Mouse (Mus musculus) midbrain, embryonic 12.5 days (tissue): ENCODE results near the gene Tm4sf5. TPM values are rescaled to one million over a fixed set of nuclear protein-coding genes. Genes with fewer than 3 reads are reported as not detected.
"Not testable (repeated sequence)": the region's sequence is repeated elsewhere in the genome, so short reads cannot be mapped to it uniquely, and the experiment has no call there.

ENCODE experiments used
- ATAC-seq: fragments of 200-750 bp; cut with Nextera tagmentation; 2 replicates; pipeline ENCODE4 v1.8.0; 2017; ENCODE audit warnings: low read depth, moderate TSS enrichment, moderate library complexity; ENCODE audit not compliant: low FRiP score
- H3K27ac ChIP-seq: fragments of 300-500 bp; sonication (generic); replicated peaks from 2 replicates; pipeline ENCODE4 v1.5.1; 2016; ENCODE audit warnings: mild to moderate bottlenecking
- H3K27me3 ChIP-seq: fragments of 300-500 bp; sonication (generic); 2 replicates; pipeline ENCODE4 v1.6.1; 2016; ENCODE audit warnings: mild to moderate bottlenecking
- H3K36me3 ChIP-seq: fragments of 300-500 bp; sonication (generic); 2 replicates; pipeline ENCODE4 v1.6.1; 2016
- H3K4me1 ChIP-seq: fragments of 300-500 bp; sonication (generic); 2 replicates; pipeline ENCODE4 v1.6.1; 2016
- H3K4me2 ChIP-seq: fragments of 300-500 bp; sonication (generic); replicated peaks from 2 replicates; pipeline ENCODE4 v1.6.1; 2016; ENCODE audit warnings: mild to moderate bottlenecking, moderate library complexity
- H3K4me3 ChIP-seq: fragments of 300-500 bp; sonication (generic); 2 replicates; pipeline ENCODE4 v1.5.1; 2016; ENCODE audit warnings: mild to moderate bottlenecking
- H3K9ac ChIP-seq: fragments of 300-500 bp; sonication (generic); replicated peaks from 2 replicates; pipeline ENCODE4 v1.6.1; 2016; ENCODE audit warnings: mild to moderate bottlenecking, moderate library complexity
- H3K9me3 ChIP-seq: fragments of 300-500 bp; sonication (generic); 2 replicates; pipeline ENCODE4 v1.6.1; 2016; ENCODE audit warnings: mild to moderate bottlenecking
- WGBS: fragments of 180-500 bp; shearing (Covaris S2); methylation state at CpG from one replicate; pipeline ENCODE4 v1.1.7; 2016; 5-methylcytosine and 5-hydroxymethylcytosine counted together
- polyA plus RNA-seq: library from polyadenylated mRNA; unstranded; fragments of >200 nt; fragmentation: Nextera tagmentation; extraction: Ambion mirVana; gene quantifications from 2 replicates; pipeline ENCODE4 v1.2.1, GENCODE M21; 2016

Tm4sf5 gene
- polyA plus RNA-seq, 1 experiment from 2014 or later: 0.46 TPM

DNA sequence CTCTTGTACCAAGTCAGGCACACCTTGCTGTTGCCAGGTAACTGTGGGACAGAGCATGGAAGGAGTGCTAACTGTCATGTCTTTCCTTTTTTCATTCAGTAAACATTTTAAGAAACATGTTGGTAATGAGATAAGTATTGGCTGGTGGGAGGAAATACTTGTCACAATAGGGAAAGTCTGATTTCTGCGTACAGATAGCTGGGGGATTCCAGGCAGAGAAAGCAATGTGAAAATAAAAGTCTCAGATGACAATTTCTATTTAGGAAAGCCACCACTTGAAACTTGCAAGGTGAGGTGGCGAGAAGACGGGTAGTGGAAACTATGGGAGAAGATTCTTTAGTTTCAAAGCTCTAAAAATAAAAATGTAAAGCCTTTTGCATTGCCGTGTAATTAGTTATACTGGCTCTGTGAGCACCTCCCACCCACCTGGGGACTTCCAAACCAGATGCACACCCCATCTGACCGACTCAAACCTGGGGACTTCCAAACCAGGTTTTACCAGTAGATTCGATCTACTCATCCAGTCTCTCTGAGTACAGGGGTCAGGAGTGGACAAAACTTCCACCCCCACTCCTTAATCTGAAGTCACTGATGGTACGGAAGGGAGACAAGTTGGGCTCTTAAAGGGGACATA lies 7.8 kb downstream of the Tm4sf5 start:
- Histone ChIP-seq H3K9ac (no peak overlapping the region), H3K27ac (no peak overlapping the region), H3K4me2 (no peak overlapping the region), H3K36me3 (no peaks in the 10 kb centered on the region), H3K4me1 (peaks cover 6% of the 10 kb centered on the region), H3K4me3 (no peak overlapping the region), H3K27me3 (peaks cover 20% of the 10 kb centered on the region), H3K9me3 (no peaks in the 10 kb centered on the region)
- 75% methylated on average over 7 of the region's 7 CpGs for WGBS
- ATAC-seq: no peak

DNA sequence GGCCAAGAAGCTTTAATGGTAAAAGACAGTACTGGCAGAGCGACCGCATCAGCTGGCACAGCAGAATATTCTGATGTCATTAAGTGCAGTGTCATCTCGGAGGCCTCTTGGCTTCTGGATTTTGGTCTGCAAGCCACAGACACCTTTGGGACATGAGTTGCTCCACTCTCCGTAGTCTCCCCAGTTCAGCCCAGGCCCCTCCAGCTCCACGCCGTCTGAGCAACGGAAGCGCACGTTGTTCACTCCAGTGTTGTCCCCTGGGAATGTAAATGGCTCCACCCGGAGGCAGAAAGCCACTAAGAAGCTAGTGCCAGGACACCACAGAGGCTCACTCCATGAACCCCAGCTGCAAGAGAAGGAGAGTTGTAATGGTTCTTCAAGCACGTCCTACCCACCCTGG lies 8.5 kb downstream of the Tm4sf5 start:
- no peak for ATAC-seq
- Histone ChIP-seq H3K4me1 (peaks cover 6% of the 10 kb centered on the region), H3K27ac (no peak overlapping the region), H3K9me3 (no peaks in the 10 kb centered on the region), H3K4me3 (no peak overlapping the region), H3K27me3 (peaks cover 20% of the 10 kb centered on the region), H3K4me2 (no peak overlapping the region), H3K36me3 (no peaks in the 10 kb centered on the region), H3K9ac (no peak overlapping the region)
- WGBS: 60% methylated on average over 11 of the region's 11 CpGs

DNA sequence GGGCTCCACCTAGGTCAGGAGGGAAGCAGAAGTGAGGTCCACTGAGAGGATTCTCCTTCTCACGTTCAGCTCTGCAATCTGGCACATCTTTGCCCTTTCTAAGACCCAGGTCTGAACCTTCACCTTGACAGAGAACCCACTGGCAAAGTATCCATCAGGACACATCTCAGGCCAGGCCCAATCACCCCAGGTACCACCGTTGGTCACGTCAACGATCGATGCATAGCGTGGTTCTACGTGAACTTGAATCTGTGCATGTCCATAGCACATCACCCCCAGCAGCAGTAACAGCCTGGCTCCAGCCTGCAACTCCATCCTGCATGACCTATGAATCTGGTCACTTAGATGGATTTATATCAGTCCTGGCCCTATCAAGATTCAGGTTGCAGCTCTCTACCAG lies 9.2 kb downstream of the Tm4sf5 start, which contains the start of gene Vmo1:
Gene Vmo1 (minus strand): TSS at position 329 of the 400 bp plus-strand sequence.
- H3K4me2 ChIP-seq: no peak within 1 kb of the TSS

DNA sequence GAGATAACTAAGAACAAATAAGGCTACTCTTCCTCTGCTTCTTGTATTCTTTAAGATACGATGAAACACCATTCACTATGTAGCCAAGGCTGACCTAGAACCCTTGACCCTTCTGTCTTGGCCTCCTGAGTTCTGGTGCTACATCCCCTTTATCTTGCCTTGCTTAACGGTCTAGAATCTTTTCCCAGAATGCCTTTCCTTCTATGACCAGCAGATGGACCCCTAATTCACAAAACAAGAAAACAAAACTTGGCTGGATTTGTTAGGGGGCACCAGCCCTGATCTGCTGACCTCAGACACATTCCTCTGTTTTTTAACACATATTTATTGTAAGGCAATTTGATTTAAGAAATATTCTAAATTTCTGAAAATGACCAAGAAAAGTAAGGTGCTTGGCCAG lies 11.3 kb downstream of the Tm4sf5 start:
- Histone ChIP-seq H3K4me3 (no peak overlapping the region), H3K9me3 (no peaks in the 10 kb centered on the region), H3K27me3 (peaks cover 18% of the 10 kb centered on the region), H3K27ac (no peak overlapping the region), H3K4me1 (0 out of 2 replicates have a peak, but pooled peaks cover 7% of the 10 kb centered on the region), H3K36me3 (no peaks in the 10 kb centered on the region), H3K4me2 (no peak overlapping the region), H3K9ac (no peak overlapping the region)
- 24% methylated on average over 2 of the region's 2 CpGs for WGBS
- ATAC-seq: no peak

More for the DNA sequence above, 9.2 kb downstream of the Tm4sf5 start, which contains the start of gene Vmo1:
- H3K36me3 ChIP-seq: no peaks in the 10 kb centered on the region
- H3K9me3 ChIP-seq: no peaks in the 10 kb centered on the region
- peaks cover 6% of the 10 kb centered on the region for H3K4me1 ChIP-seq
- no peak for ATAC-seq
- no peak within 1 kb of the TSS for H3K27ac ChIP-seq
- peaks cover 20% of the 10 kb centered on the region for H3K27me3 ChIP-seq
- 92% methylated on average over 7 of the region's 7 CpGs for WGBS
- H3K9ac ChIP-seq: no peak within 1 kb of the TSS
- no peak within 1 kb of the TSS for H3K4me3 ChIP-seq

DNA sequence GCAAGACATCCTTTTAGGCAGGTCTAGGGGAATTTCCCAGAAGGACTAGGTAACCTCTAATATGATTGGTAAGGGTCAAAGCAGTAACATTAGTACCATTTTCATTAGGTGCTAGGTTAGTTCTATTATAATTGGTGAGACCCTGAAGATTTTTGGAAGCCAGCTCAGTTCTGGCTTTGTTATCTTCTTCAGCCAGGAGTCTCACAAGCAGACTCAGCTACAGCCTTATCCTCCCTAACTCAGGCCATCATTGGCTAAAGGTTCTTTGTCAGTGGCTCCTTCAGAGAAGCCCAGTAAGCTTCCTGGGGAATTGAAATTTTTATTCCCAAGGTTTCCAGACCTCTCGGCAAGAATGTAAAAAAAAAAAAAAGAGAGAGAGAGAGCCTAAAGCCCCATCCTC lies 13.4 kb downstream of the Tm4sf5 start:
- ATAC-seq: no peak
- Histone ChIP-seq H3K4me1 (0 out of 2 replicates have a peak, but pooled peaks cover 7% of the 10 kb centered on the region), H3K27ac (no peak overlapping the region), H3K36me3 (no peaks in the 10 kb centered on the region), H3K9ac (no peak overlapping the region), H3K4me3 (no peak overlapping the region), H3K9me3 (no peaks in the 10 kb centered on the region), H3K4me2 (no peak overlapping the region), H3K27me3 (peaks cover 18% of the 10 kb centered on the region)
- WGBS: 83% methylated on average over 1 of the region's 1 CpGs

DNA sequence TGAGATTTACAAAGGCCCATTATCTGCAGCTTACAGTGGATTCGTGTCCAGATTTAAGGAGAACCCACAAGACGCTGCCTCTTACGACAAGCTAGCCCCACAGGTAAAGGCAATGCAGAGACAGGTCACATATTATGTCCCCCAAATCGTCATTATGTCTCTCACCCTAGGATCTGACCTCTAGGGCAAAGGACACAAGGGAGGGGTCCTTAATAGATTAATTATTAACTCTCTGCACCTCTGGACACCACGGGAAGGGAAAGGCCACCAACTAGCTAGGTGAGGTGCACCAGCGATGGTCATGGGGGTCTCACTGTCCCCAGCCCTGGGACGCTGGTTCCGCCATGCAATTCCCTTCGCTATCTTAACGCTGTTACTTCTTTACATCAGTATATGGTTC lies 13.9 kb downstream of the Tm4sf5 start, which contains the start of gene Gltpd2:
Gene Gltpd2 (plus strand): TSS at position 274 of the 400 bp plus-strand sequence.
- Histone ChIP-seq H3K27ac (peak within 1 kb of the TSS; percentile 54; the same call in 1 of the 2 replicates), H3K36me3 (no peaks in the 10 kb centered on the region), H3K4me3 (peak within 1 kb of the TSS; percentile 29), H3K9me3 (no peaks in the 10 kb centered on the region), H3K27me3 (peaks cover 18% of the 10 kb centered on the region), H3K9ac (peak within 1 kb of the TSS; percentile 54), H3K4me1 (0 out of 2 replicates have a peak, but pooled peaks cover 7% of the 10 kb centered on the region), H3K4me2 (peak within 1 kb of the TSS; percentile 46)
- 81% methylated on average over 10 of the region's 10 CpGs for WGBS
- ATAC-seq: no peak

DNA sequence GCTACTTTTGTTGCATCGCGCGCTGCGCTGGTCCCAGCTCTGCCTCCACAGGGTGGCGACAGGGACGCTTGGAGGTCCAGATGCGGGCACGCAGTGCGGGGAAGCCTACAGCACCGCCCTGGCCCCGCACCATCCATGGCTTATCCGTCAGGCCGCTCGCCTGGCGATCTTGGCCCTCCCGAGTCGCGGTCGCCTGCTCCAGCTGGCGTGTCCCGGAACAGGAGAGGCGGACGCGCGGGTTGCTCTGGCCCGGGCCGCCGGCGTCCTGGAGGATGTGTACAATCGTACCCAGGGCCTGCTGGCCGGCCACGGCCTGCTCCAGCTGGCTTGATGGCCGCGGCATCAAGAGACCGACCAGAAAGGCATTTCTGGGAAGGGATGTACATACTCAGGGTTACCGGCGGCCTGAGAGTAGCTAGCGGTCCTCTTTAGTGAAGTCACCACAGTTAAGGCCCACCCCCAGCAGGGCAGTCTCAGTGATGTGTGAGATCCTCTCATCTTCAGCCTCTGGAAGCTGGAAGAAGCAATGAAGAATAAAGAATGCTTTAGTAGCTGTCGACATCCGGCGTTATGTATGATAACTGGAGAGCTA lies 15.2 kb downstream of the Tm4sf5 start:
- H3K9ac ChIP-seq: peak overlapping the region; percentile 54
- H3K36me3 ChIP-seq: no peaks in the 10 kb centered on the region
- 0 out of 2 replicates have a peak, but pooled peaks cover 7% of the 10 kb centered on the region for H3K4me1 ChIP-seq
- peak overlapping the region; percentile 54 for H3K27ac ChIP-seq
- peak overlapping the region; percentile 46 for H3K4me2 ChIP-seq
- peak; percentile 47 for ATAC-seq
- peak overlapping the region; percentile 29 for H3K4me3 ChIP-seq
- no peaks in the 10 kb centered on the region for H3K9me3 ChIP-seq
- 10% methylated on average over 41 of the region's 41 CpGs for WGBS
- H3K27me3 ChIP-seq: peaks cover 18% of the 10 kb centered on the region

DNA sequence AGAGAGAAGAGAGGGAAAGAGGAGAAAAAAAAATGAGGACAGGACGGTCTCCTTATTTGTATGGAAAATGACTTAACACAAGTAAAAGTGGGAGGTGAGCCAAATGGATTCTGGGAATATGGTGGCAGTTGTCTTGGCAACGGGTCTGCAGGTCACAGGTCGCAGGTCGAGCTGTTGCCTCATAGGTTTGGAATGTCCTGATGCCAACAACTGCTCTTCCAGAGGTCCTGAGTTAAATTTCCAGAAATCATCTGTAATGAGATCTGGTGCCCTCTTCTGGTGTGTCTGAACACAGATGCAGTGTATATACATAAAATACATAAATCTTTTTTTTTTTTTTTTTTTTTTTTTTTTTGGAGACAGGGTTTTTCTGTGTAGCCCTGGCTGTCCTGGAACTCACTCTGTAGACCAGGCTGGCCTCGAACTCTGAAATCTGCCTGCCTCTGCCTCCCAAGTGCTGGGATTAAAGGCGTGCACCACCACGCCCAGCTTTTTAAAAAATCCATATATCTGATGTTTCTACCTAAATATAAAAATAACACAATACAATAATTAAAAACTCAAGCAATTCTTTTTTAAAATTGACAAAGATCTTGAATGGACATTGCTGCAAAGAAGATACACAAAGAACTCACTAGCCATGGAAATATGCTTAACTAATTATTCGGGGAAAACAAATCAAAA lies 18.4 kb downstream of the Tm4sf5 start:
- H3K27ac ChIP-seq, H3K4me2 ChIP-seq, H3K4me3 ChIP-seq, H3K9me3 ChIP-seq, ATAC-seq, H3K9ac ChIP-seq: not testable (repeated sequence)
- WGBS: 92% methylated on average over 8 of the region's 8 CpGs
- H3K27me3 ChIP-seq: peaks cover 18% of the 10 kb centered on the region
- H3K36me3 ChIP-seq: peaks cover 24% of the 10 kb centered on the region
- peaks cover 17% of the 10 kb centered on the region for H3K4me1 ChIP-seq

DNA sequence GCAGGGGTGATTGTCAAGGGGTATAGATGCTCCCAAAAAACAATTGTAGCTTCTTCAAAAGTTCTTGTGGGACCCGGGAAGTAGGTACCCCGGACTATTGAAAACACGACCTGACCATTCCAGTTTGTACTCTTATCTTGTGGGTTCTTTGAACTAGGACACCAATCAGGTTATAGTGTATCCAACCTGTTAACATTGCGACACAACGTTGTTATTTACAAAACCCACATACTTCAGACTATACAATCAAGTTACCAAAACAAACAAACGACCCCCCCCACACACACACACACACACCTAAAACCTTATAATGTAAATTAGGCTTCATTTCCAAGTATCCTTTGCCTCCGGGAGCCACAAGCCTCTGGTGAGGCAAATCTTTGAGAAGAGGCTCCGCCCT lies 19.7 kb downstream of the Tm4sf5 start:
- H3K4me1 ChIP-seq: peaks cover 17% of the 10 kb centered on the region
- ATAC-seq: no peak; the same call in none of the 2 replicates
- peak overlapping the region; percentile 37 for H3K4me3 ChIP-seq
- H3K4me2 ChIP-seq: peak overlapping the region; percentile 51
- WGBS: 8% methylated on average over 8 of the region's 8 CpGs
- no peak overlapping the region for H3K27ac ChIP-seq
- peaks cover 9% of the 10 kb centered on the region for H3K27me3 ChIP-seq
- peaks cover 33% of the 10 kb centered on the region for H3K36me3 ChIP-seq
- no peaks in the 10 kb centered on the region for H3K9me3 ChIP-seq
- H3K9ac ChIP-seq: no peak overlapping the region

DNA sequence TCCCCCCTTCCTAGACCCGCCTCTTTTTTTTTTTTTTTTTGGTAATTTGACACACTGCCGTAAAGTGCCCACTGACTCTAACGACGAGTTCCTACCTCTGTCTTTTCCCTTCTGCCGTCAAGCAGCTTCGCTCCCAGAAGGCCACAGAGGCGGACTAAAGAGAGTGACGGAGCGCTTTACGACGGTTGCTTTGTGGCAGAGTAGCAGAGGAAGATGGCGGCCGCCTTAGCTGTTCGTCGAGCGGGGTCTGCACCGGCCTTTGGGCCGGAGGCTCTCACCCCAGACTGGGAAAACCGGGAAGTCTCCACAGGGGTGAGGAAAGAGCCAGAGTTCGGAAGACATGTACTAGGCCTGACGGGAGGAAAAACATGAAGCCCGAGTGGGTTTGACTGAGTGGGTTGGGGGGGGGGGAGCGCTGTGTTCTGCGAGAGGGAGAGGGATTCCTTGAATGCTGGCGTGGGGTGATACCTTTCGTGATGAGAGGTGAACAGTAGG lies 20.2 kb downstream of the Tm4sf5 start, which contains the start of gene Psmb6:
Gene Psmb6 (plus strand): TSS at position 184 of the 495 bp plus-strand sequence.
- peaks cover 5% of the 10 kb centered on the region for H3K27me3 ChIP-seq
- no peak within 1 kb of the TSS; the same call in 1 of the 2 replicates for H3K27ac ChIP-seq
- H3K4me3 ChIP-seq: peak within 1 kb of the TSS; percentile 76
- H3K36me3 ChIP-seq: peaks cover 33% of the 10 kb centered on the region
- H3K4me2 ChIP-seq: peak within 1 kb of the TSS; percentile 87
- no peaks in the 10 kb centered on the region for H3K9me3 ChIP-seq
- peaks cover 13% of the 10 kb centered on the region for H3K4me1 ChIP-seq
- ATAC-seq: peak; percentile 93
- WGBS: under 1% methylated on average over 24 of the region's 26 CpGs
- peak within 1 kb of the TSS; percentile 82 for H3K9ac ChIP-seq

DNA sequence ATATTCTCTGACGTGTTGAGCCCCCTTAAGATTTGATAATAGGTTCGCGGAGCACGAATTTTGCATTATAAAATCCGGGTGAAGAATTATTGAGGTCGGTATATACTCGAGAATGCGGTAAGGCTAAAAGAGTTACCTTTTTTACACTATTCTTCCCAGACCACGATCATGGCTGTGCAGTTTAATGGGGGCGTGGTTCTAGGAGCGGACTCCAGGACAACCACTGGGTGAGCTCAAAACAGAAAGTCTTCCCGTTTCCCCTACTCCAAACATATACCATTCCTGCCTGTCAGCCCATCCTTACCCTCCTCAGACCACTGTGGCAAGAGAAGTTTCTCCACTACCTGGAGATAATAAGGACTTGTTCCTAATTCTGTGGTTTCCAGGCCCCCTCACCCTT lies 20.7 kb downstream of the Tm4sf5 start:
- no peak for ATAC-seq
- Histone ChIP-seq H3K4me3 (peak overlapping the region; percentile 76), H3K4me2 (peak overlapping the region; percentile 87), H3K4me1 (peaks cover 10% of the 10 kb centered on the region), H3K9me3 (no peaks in the 10 kb centered on the region), H3K36me3 (peaks cover 33% of the 10 kb centered on the region), H3K27ac (no peak overlapping the region; the same call in 1 of the 2 replicates), H3K27me3 (no peaks in the 10 kb centered on the region), H3K9ac (peak overlapping the region; percentile 82)
- 2% methylated on average over 12 of the region's 12 CpGs for WGBS
